In the genomic region with DNA sequence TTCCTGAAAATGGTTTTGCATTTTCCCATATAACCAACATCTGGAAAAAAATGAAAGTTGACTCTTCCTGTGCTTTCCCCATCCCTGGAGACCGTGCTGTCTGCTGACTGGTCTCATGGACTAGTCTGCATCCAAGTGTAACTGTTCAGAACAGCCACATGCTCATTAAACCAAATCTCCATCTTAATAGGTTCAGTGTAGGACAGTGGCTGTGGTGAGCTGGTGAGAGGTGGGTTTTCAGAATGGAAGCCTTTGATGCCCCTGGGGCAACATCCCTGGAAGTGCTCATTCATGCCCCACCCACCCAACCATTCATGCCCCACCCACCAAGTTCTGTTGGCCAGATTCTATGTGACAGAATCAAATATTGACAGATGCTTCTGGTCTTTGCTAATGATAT, we compare ENCODE assay signal across 28 mouse cellular contexts.
A peak's percentile ranks its signal among the peaks of the same experiment; 100 is the strongest.
DNase-seq lines count a peak whose midpoint lies in the region; ATAC-seq and TF ChIP-seq lines count a peak whose summit lies in the region.
"Had no signal": no experiment of that assay in that cellular context is flagged by ENCODE, and none has a peak within 500 bp of the region (broad histone marks: within the 10 kb centered on the region; RNA-seq: fewer than 3 reads in every experiment).

No protein-coding gene starts in this region.

- no peaks in the 10 kb centered on the region for H3K9me3 ChIP-seq in midbrain, embryonic 13.5 days
- no peaks in the 10 kb centered on the region for H3K9me3 ChIP-seq in midbrain, embryonic 11.5 days (ENCODE audit: control insufficient read depth, low read length)
- H3K9me3 ChIP-seq in hindbrain, embryonic 14.5 days (ENCODE audit: control insufficient read depth, low read length) = no peaks in the 10 kb centered on the region
- H3K9me3 ChIP-seq in midbrain, embryonic 16.5 days (replicated peaks; ENCODE audit: control insufficient read depth, low read length, poor library complexity, severe bottlenecking) = no peaks in the 10 kb centered on the region
- no peaks in the 10 kb centered on the region for H3K9me3 ChIP-seq in liver, embryonic 12.5 days (replicated peaks)
- H3K9me3 ChIP-seq: heart, embryonic 12.5 days; kidney, embryonic 15.5 days; limb, embryonic 15.5 days; liver, embryonic 15.5 days; lung, embryonic 15.5 days had no signal

- H3K4me3 ChIP-seq in midbrain, embryonic 13.5 days (replicated peaks) = no peak overlapping the region
- H3K4me3 ChIP-seq in midbrain, embryonic 11.5 days (ENCODE audit: low read depth, low read length) = no peak overlapping the region
- no peak overlapping the region for H3K4me3 ChIP-seq in hindbrain, embryonic 14.5 days (replicated peaks; ENCODE audit: low read length)
- H3K4me3 ChIP-seq in midbrain, embryonic 16.5 days (ENCODE audit: low read depth, low read length) = no peak overlapping the region
- H3K4me3 ChIP-seq in left cerebral cortex, adult 2 months = no peak overlapping the region
- H3K4me3 ChIP-seq in liver, embryonic 12.5 days = no peak overlapping the region
- H3K4me3 ChIP-seq: heart, embryonic 12.5 days; kidney, embryonic 15.5 days; limb, embryonic 15.5 days; liver, embryonic 15.5 days; lung, embryonic 15.5 days; megakaryocyte, embryonic 14.5 days; myocyte had no signal

- peak; percentile 38; the same call in 1 of the 2 replicates for ATAC-seq in midbrain, embryonic 13.5 days
- ATAC-seq in midbrain, embryonic 11.5 days (ENCODE audit: low FRiP score) = no peak
- ATAC-seq in hindbrain, embryonic 14.5 days (ENCODE audit: low FRiP score) = no peak
- ATAC-seq in midbrain, embryonic 16.5 days = 0 out of 2 replicates have a peak, but pooled peaks have one; percentile 62
- ATAC-seq in liver, embryonic 12.5 days = no peak
- ATAC-seq: activated CD4-positive, CD25-positive, alpha-beta regulatory T cell, adult 4 months; forebrain, embryonic 14.5 days; intestine, postnatal 0 days; Patski had no signal

- H3K9ac ChIP-seq in midbrain, embryonic 13.5 days (replicated peaks) = no peak overlapping the region
- no peak overlapping the region for H3K9ac ChIP-seq in midbrain, embryonic 11.5 days (ENCODE audit: low read length)
- no peak overlapping the region for H3K9ac ChIP-seq in hindbrain, embryonic 14.5 days
- H3K9ac ChIP-seq in midbrain, embryonic 16.5 days (ENCODE audit: low read depth, low read length) = no peak overlapping the region
- no peak overlapping the region for H3K9ac ChIP-seq in liver, embryonic 12.5 days
- H3K9ac ChIP-seq: heart, embryonic 12.5 days; kidney, embryonic 15.5 days; limb, embryonic 15.5 days; liver, embryonic 15.5 days; lung, embryonic 15.5 days had no signal

- no peaks in the 10 kb centered on the region for H3K27me3 ChIP-seq in midbrain, embryonic 13.5 days
- no peaks in the 10 kb centered on the region for H3K27me3 ChIP-seq in midbrain, embryonic 11.5 days (ENCODE audit: control insufficient read depth, insufficient read depth, low read length)
- H3K27me3 ChIP-seq in hindbrain, embryonic 14.5 days (ENCODE audit: control insufficient read depth, insufficient read depth, low read length) = no peaks in the 10 kb centered on the region
- H3K27me3 ChIP-seq in midbrain, embryonic 16.5 days (ENCODE audit: control insufficient read depth, insufficient read depth, low read depth, low read length) = no peaks in the 10 kb centered on the region
- no peaks in the 10 kb centered on the region for H3K27me3 ChIP-seq in liver, embryonic 12.5 days (replicated peaks)
- H3K27me3 ChIP-seq: heart, embryonic 12.5 days; kidney, embryonic 15.5 days; limb, embryonic 15.5 days; liver, embryonic 15.5 days; lung, embryonic 15.5 days; Patski had no signal

- H3K4me2 ChIP-seq in midbrain, embryonic 13.5 days (replicated peaks) = no peak overlapping the region
- no peak overlapping the region for H3K4me2 ChIP-seq in midbrain, embryonic 11.5 days
- no peak overlapping the region for H3K4me2 ChIP-seq in hindbrain, embryonic 14.5 days (replicated peaks)
- no peak overlapping the region for H3K4me2 ChIP-seq in midbrain, embryonic 16.5 days (ENCODE audit: low read length)
- H3K4me2 ChIP-seq in liver, embryonic 12.5 days = no peak overlapping the region
- H3K4me2 ChIP-seq: kidney, embryonic 15.5 days; limb, embryonic 15.5 days; liver, embryonic 15.5 days; lung, embryonic 15.5 days had no signal

- intact Hi-C loops in left cerebral cortex, adult 2 months (cut with DNase I) = no loop called here

- peaks cover 14% of the 10 kb centered on the region for H3K4me1 ChIP-seq in midbrain, embryonic 13.5 days (replicated peaks)
- no peaks in the 10 kb centered on the region for H3K4me1 ChIP-seq in midbrain, embryonic 11.5 days (ENCODE audit: control insufficient read depth, insufficient read depth, low read length)
- H3K4me1 ChIP-seq in hindbrain, embryonic 14.5 days (replicated peaks; ENCODE audit: control insufficient read depth, insufficient read depth, low read length) = peaks cover 13% of the 10 kb centered on the region; the same call in 1 of the 2 replicates
- H3K4me1 ChIP-seq in midbrain, embryonic 16.5 days (ENCODE audit: control insufficient read depth, insufficient read depth, low read length) = peaks cover 6% of the 10 kb centered on the region; the same call in 1 of the 2 replicates
- no peaks in the 10 kb centered on the region for H3K4me1 ChIP-seq in liver, embryonic 12.5 days
- H3K4me1 ChIP-seq: limb, embryonic 15.5 days; liver, embryonic 15.5 days; lung, embryonic 15.5 days; megakaryocyte, embryonic 14.5 days had no signal

- 62% methylated on average over 1 of the region's 1 CpGs for WGBS in midbrain, embryonic 13.5 days
- 77% methylated on average over 1 of the region's 1 CpGs for WGBS in midbrain, embryonic 11.5 days
- WGBS in hindbrain, embryonic 14.5 days = 62% methylated on average over 1 of the region's 1 CpGs
- 84% methylated on average over 1 of the region's 1 CpGs for WGBS in midbrain, embryonic 16.5 days
- 67% methylated on average over 1 of the region's 1 CpGs for WGBS in liver, embryonic 12.5 days (ENCODE audit: insufficient replicate concordance)

- no peak for TF ChIP-seq CTCF in left cerebral cortex, adult 2 months (IDR thresholded peaks at IDR 0.05)

- no peak for DNase-seq in midbrain, embryonic 11.5 days (ENCODE audit: low spot score, missing footprints)
- DNase-seq in hindbrain, embryonic 14.5 days (ENCODE audit: low spot score) = no peak
- no peak for DNase-seq in urinary bladder, postnatal 10 days (ENCODE audit: low spot score)
- no peak for DNase-seq in left cerebral cortex, adult 2 months (ENCODE audit: extremely low spot score in 1 of 2, low spot score in 2 of 2)
- DNase-seq: adrenal gland, adult 8-10 months; cerebellum, adult 18-20 months; cerebellum, postnatal 36 days; embryo, embryonic 11 days; heart, adult 11 months; heart, postnatal 10 days; kidney, postnatal 36 days; left cerebral cortex, postnatal 4 days; lung, postnatal 36 days had no signal

- H3K36me3 ChIP-seq in midbrain, embryonic 13.5 days = no peaks in the 10 kb centered on the region
- no peaks in the 10 kb centered on the region for H3K36me3 ChIP-seq in midbrain, embryonic 11.5 days (ENCODE audit: control insufficient read depth, insufficient read depth, low read length)
- no peaks in the 10 kb centered on the region for H3K36me3 ChIP-seq in hindbrain, embryonic 14.5 days (replicated peaks; ENCODE audit: control insufficient read depth, insufficient read depth)
- no peaks in the 10 kb centered on the region for H3K36me3 ChIP-seq in midbrain, embryonic 16.5 days (ENCODE audit: control insufficient read depth, insufficient read depth, low read length)
- no peaks in the 10 kb centered on the region for H3K36me3 ChIP-seq in liver, embryonic 12.5 days
- H3K36me3 ChIP-seq: G1E; heart, embryonic 12.5 days; kidney, embryonic 15.5 days; limb, embryonic 15.5 days; liver, embryonic 15.5 days; lung, embryonic 15.5 days had no signal

- peak overlapping the region; percentile 70 for H3K27ac ChIP-seq in midbrain, embryonic 13.5 days
- H3K27ac ChIP-seq in midbrain, embryonic 11.5 days (ENCODE audit: low read depth, low read length) = no peak overlapping the region
- H3K27ac ChIP-seq in hindbrain, embryonic 14.5 days = peak overlapping the region; percentile 70
- H3K27ac ChIP-seq in midbrain, embryonic 16.5 days (ENCODE audit: low read length) = no peak overlapping the region
- H3K27ac ChIP-seq in left cerebral cortex, adult 2 months = no peak overlapping the region
- H3K27ac ChIP-seq in liver, embryonic 12.5 days = no peak overlapping the region
- H3K27ac ChIP-seq: kidney, embryonic 15.5 days; limb, embryonic 15.5 days; liver, embryonic 15.5 days; lung, embryonic 15.5 days had no signal

Comparison
In these comparisons a context has a peak if more than half of its experiments do, and no peak if none do; other contexts are left out.
1. ATAC-seq: peak in midbrain, embryonic 13.5 days (single experiment) and midbrain, embryonic 16.5 days (single experiment); none in midbrain, embryonic 11.5 days (single experiment), hindbrain, embryonic 14.5 days (single experiment) and liver, embryonic 12.5 days (single experiment).
2. H3K27ac ChIP-seq: peak in midbrain, embryonic 13.5 days (single experiment) and hindbrain, embryonic 14.5 days (single experiment); none in midbrain, embryonic 11.5 days (single experiment), midbrain, embryonic 16.5 days (single experiment), left cerebral cortex, adult 2 months (single experiment) and liver, embryonic 12.5 days (single experiment).